Mouse (Mus musculus) gastrocnemius, postnatal 10 days (tissue): Measurements from ENCODE around the gene Ucn2. TPM values are rescaled to one million over a fixed set of nuclear protein-coding genes. Genes with fewer than 3 reads are reported as not detected.

Experiments
- DNase-seq: peaks from one replicate; pipeline ENCODE4 v3.0.0; 2021; ENCODE audit warnings: mixed read lengths
- long read RNA-seq, 2 experiments: library from polyadenylated mRNA; stranded (forward); transcript quantifications; one replicate each; pipeline ENCODE4 v2.0.0; 2021
- total RNA-seq, 2 experiments: library from RNA; stranded (reverse); gene quantifications; 2 replicates each; pipeline ENCODE4 v1.2.3; 2021

Gene Ucn2
- total RNA-seq, result 1 to 10 TPM in 1 of 2 experiments, under 1 TPM in 1; 0.82 to 1.2 TPM
- long read RNA-seq, experiment 1, result 0 reads
- long read RNA-seq, experiment 2, result 0 reads

DNA sequence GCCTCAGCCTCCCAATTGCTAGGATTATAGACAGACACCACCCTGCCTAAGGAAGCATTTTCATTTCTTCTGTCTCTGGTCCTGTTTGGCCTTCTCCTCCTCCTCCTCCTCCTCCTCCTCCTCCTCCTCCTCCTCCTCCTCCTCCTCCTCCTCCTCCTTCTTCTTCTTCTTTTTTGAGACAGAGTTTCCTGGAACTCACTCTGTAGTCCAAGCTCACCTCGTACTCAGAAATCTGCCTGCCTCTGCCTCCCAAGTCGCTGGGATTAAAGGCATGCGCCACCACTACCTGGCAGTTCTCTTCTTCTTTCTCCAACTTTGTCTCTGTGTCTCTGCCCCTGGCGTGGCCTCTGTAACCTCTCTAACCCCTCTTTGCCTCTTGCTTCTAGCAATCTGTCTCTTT is at the start of gene Ucn2:
Gene Ucn2 (plus strand): TSS at position 301 of the 400 bp plus-strand sequence.
- no peak for DNase-seq

DNA sequence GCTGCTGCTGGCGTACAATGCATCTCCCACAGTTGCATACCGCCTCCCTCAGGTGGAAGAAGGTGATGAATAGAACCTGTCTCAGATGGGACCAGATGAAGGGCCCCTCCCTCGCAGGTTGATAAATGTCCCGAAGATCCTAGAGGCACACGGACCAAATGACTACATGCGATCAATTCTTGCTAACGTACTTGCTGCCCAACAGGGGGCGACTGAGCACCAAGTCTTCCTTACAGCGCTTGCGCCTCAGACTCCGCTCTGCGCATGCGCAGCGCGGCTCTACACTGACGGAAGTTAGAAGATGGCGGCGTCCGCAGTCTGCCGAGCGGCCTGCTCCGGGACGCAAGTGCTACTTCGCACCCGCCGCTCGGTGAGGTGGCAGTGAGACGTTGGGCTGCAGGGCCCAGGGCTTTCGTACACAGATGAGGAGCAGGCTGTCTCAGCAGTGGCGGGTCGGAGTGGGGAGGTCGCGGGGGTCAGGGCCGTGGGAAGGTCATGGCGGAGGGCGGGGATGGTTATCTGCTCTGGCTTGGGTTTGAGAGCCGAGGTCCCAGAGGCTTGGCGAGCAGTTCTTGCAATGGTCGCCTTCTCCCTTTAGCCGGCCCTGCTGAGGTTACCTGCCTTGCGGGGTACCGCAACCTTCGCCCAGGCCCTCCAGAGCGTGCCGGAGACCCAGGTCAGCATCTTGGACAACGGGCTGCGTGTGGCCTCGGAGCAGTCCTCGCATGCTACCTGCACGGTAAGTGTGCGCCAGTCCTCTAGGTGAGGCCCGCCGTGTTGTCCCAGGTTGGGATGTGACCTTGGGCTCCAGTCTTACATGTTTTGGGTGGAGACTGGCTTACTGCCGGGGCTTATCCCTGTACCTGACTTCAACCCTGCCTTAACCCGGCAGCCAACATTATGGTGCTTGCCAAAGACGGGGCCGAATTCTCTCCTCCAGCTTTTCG is 49.1 kb upstream of the Ucn2 start, which contains the start of gene Uqcrc1:
Gene Uqcrc1 (plus strand): TSS at position 216 of the 947 bp plus-strand sequence.
- peak; percentile 97 for DNase-seq

DNA sequence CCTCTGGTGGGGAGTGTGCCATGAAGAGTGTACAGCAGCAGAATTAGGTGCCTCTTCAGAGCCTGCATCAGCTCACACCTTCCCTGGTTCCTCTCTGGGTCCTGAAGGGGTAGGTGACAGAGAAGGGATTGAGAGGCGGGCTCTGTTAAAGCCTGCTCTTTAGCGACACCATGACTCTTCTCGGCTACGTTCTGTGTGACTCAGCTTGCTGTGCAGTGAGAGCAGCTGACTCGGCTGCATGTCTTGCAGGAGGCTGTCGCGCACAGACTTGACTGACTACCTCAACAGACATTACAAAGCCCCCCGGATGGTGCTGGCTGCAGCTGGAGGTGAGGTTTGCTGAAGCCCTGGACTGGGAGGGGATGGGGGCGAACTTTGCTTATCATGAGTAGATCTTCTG is 40.7 kb upstream of the Ucn2 start:
- DNase-seq, result no peak

DNA sequence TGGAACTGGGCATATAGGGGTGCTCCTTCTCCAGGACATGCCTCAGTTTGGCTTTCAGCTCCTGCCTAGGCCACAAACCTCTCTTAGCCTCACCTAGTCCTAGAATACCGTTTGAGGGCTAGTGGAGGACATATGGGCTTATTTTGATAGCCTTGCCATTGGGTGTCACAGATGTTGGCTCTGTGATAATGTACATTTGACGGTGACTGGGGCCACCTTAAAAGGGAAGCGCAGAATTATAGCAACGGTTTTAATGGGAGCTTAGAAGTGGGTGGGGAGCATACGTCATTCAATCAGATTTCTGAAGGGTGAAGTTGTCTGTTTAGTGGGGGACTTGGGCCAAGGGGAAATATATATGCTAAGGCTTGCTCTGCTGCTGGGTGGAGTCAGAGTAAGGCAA is 40.2 kb upstream of the Ucn2 start:
- DNase-seq, result no peak

DNA sequence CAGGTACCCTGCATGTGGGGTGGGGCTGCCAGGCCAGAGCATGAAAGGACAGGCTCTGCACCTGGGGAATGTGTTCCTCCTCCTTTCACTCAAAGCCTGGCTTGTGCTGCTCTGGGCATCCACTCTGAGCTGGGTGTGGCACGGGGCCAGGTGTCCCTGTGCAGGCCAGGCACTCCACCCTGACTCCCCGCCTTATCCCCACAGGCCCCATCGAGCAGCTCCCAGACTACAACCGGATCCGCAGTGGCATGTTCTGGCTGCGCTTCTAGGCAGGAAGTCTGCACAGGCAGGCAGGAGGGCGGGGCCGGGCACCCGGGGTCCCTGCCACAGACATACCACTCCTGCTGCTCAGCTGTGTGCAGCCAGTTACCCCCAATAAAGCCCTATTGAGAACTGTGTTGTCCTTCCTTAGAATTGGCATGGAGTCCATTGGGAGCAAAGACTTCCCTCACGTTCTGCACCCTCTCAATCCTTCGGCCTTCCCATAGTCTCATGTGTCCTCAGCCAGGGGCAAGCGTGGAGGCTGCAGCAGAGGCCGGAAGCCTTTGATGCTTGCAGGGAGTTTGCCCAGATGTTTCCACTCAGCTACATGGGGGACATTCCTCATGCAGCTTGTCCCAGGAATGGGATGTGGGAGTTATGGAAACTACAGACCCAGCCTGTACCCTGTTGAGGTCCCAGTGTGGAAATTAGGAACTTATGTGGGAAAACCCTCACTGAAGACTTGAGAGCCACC is 36.4 kb upstream of the Ucn2 start:
- peak; percentile 64 for DNase-seq

DNA sequence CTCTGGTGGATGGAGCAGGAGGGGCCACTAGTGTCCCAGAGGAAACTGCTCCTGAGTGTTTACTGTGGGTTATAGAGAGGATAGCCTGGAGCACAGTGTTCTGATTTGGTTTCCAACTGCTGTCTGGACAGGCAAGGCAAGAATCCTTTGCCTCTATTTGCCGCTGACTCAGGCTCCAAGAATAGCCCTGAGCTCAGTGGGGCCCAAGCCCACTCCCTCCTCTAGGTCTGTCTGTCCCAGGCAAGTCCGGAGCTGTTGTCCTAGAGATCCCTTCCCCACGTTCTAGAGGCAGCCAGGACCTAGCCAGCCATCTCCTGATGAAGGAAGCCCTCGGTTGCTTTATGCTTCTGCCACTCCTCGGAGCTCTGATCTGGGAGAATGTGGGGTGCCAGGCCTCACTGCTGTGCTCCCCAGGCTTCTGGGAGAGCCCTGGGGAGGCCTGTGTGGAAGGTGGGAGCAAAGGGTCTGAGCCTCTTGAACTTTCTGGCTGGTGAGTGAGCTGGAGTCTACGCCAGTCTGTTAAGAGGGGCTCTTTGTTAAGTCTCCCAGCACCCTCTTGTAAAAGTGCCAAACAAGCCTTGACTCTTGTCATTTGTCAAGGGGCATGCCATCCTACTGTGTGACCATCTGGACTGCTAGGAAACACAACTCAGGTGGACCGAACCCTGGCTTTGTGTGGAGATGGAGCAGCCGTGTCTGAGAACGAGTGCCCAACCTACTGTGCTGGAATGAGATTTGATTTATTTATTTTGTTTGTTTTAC is 35.7 kb upstream of the Ucn2 start:
- peak; percentile 9 for DNase-seq

DNA sequence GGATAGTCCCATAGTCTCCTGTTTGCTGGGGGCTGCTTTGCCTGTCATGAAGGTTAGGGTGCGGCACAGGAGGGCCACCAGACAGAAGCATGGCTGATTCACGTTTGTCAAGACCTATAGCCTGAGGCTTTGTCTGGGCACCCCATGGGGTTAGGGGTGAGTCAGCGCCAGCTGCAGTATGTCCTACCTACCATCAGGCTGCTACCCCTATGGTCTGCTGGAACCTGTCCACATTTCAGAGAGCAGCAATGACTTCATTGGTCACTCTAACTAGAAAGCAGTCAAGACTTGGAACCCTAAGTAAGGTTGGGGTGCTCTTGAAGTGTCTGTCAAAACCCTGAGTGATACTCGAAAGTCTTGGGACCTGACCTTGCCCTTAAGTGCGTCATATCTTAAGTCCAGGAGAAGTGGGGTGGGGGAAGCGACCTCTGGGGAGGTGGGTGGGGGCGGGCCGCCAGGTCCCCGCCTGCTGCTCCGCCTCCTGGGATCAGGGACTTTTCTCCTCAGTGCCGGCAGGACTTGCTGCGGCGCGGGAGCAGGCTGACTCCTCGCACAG is 32.7 kb upstream of the Ucn2 start, which contains the start of gene Col7a1:
Gene Col7a1 (plus strand): TSS at position 506 of the 556 bp plus-strand sequence.
- DNase-seq, result no peak

DNA sequence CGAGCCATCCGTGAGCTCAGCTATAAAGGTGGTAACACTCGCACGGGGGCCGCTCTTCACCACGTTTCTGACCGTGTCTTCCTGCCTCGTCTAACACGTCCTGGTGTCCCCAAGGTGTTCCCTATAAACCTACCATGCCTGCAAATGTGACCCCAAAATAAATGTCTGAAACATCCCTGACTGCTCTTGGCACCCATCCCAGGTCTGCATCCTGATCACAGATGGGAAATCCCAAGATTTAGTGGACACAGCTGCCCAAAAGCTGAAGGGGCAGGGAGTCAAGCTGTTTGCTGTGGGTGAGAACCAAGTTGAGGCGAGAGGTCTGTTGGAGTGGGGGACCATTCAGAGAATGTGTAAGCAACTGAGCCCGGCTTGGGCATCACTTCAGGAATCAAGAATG is 30.6 kb upstream of the Ucn2 start:
- no peak for DNase-seq

DNA sequence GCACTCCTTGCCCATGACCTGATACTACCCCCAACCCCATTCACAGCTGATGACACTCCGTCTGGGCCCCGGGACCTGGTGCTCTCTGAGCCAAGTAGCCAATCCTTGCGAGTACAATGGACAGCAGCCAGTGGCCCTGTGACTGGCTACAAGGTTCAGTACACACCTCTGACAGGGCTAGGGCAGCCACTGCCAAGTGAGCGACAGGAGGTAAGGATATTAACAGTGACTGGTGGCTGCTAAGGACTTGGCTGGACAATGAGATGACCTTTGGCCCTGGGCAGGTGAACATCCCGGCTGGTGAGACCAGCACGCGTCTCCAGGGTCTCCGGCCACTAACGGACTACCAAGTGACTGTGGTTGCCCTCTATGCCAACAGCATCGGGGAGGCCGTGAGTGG is 30.0 kb upstream of the Ucn2 start:
- no peak for DNase-seq

DNA sequence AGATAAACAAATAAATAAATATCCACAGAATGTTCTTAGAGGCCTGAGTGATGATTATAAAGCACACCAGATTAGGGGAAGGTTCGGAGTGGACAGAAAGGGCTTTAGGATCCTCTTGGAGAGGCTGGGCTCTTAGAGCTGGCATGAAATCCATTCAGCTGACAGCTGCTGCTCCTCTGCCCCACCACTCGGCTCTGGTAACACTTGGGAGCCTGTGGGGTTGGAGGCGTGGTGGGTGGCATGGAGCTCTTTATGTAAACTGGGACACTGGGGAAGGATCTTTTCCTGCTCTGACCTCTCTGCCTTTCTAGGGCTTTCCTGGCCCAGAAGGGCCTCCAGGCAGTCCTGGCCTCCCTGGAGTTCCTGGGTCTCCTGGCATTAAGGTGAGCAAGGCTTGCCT is 22.2 kb upstream of the Ucn2 start:
- no peak for DNase-seq

DNA sequence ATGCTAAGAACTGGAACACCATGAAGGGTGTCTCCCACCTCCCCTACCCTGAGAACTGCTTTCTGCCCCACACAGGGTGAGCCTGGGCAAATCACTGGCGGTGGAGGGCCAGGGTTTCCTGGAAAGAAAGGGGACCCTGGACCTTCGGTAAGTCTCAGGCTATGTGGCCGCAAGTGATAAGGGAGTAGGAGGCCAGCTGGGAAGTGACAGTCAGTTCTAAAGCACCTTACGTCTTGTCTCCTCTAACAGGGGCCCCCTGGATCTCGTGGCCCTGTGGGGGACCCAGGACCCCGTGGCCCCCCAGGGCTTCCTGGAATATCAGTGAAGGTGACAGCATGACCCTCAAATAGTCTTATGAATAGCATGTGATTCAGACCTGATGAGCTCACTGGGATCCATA is 21.5 kb upstream of the Ucn2 start:
- DNase-seq, result no peak

DNA sequence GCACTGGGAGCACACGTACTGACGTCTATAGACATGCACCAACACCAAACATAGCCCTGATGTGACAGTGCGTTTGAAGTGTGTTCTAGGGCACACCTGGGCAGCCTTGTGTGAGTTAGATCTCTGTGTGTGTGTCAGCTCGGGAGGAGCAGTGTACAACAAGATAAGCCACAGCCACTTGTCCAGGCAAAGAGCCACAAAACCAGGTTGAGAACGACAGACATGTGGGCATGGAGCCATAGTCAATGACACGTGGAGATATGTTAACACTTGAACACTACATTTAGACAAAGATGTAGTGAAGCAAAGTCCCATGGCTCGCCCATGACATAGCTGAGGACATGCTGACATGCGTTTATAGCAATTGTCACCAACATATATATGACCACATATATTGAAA is 15.2 kb upstream of the Ucn2 start:
- DNase-seq, result no peak

DNA sequence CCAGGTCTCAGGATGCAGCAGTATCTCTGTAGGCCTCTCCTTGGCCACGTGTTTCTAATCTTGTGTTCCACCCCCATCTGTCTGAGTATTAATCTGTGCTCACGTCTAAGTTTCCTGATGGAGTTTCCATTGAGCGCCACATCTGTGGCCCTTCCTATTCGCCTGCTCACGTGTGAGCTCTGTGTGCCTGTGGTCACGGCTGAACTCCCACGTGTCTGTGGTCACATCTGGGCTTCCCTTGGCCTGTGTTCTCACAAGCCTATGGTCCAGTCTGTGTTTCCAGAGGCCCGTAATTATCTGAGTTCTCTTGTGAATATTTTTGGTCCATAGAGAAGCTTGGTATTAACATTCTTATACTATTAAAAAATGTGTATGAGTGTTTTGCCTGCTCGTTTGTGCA is 9.3 kb upstream of the Ucn2 start:
- DNase-seq, result no peak

DNA sequence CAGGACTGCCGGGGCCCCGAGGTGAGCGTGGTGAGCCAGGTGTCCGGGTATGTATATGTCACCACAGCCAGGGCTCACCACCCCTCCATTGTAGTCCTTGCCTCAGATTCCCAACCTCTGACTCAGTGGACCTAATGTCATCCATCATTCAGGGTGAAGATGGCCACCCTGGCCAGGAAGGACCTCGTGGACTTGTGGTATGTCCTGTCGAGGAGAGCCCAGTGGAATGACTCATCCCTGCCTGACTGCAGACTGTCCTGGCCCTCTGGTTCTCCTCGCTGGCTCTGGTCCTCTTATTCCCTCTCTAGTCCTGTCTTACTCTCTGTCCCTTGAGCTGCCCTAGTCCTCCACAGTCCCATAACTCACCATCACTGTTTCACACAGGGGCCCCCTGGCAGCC is 7.8 kb upstream of the Ucn2 start:
- no peak for DNase-seq

DNA sequence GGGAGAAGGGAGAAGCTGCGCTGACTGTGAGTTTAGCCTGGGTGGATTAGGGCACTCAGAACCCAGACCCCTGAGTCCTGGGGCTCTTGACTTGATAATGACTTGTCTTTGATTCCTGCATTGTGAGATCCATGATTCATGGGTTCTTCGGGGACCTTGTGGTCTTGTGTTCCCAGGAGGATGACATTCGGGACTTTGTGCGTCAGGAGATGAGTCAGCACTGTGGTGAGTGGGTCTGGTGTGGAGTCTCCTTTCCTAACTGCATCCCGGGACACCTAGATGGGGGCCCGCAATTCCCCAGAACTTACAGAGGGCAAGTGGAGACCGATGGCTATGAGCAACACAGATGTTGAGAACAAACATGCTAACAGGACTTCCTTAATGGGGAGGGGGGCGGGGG is 3.3 kb upstream of the Ucn2 start:
- no peak for DNase-seq

DNA sequence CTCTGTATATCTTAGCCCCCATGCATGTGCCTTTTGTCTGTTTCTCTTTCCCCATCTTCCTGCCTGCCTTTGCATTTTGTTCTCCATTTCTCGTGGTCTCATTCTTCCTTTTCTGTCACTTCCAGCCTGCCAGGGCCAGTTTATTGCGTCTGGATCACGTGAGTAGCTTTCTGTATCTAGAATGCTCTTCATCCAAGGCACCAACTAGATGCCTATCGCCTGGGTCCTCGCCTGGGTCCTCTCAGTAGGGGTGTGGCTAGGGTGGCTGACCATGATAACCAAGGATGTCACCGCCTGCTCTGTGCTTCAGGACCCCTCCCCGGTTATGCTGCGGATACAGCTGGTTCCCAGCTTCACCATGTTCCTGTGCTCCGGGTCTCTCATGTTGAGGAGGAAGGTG is 2.6 kb upstream of the Ucn2 start:
- no peak for DNase-seq

DNA sequence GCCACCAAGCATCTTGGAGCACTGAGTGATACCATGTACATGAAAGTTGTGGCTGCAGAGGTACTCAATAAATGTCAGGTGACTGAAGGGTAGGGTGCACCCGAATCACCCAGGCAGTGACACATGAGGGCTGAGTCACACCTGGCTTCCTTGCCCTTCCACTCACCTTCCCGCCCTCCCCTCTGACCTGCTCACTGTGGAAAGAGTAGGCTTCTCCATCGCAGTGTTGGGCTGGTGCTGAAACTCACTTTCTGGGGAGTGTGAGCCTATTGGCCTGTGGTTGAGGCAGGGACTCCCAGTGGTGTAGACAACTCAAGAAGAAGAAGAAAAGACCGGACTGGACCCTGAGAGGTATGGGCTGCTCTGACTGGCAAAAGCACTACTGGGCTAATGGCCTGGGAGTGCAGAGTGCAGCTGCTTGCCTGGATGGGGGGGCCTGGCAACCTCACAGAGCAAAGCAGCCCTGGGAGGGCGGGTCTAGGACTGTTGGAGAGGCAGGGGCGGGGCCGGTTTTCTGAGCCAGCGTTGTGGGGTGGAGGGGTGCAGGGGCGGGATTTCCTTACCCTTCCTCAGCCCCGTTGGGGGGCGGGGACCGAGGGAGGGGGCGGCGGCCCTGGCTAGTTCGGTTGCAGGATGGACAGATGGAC is 2.0 kb downstream of the Ucn2 start:
- peak; percentile 76 for DNase-seq

DNA sequence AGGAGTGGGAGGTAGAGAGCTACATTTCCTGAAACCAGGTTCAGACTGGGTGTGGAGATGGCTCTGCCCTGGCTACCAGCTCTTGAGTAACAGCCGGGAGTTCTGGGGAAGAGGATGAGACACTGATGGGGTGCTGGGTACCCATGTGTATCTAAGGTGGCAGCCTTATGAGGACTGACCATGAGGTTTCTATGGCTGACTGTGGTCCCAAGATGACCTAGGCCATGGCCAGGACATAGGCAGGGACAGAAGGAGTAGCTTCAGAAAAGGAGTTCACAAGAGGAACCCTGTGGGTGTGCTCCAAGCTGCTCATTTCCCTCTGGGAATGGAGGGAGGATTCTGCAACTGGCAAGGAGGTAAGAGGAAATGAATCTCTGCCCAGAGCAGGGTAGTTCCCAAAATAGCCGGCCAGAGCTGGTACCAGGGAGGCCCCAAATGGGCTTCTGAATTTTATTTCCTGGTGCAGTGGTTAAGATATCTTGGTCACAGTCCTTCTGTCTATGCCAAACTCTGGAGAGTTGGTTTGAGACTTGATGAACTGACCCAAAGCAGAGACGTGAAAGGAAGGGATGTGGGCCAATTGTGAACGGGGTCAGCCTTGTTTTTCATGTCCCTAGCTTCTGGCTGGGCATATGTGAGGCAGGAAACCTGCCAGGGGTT is 4.1 kb downstream of the Ucn2 start:
- DNase-seq, result no peak

DNA sequence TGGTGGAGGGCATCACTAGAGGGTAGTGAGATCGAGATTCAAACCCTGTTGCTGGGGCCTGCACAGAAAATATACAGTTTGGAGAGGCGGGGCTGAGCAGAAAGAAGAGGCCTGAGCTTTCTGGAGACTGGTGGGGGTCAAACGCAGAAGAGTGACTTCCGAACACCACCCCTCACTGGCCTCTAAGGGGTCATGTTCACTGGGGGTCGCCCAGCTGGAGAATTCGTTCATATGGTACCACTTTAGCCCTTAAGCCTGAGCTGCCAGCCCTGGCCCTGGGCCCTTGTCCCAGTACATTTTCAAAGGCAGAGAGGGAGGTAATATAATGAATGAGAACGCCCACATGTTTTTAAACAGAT is 4.6 kb downstream of the Ucn2 start:
- no peak for DNase-seq

DNA sequence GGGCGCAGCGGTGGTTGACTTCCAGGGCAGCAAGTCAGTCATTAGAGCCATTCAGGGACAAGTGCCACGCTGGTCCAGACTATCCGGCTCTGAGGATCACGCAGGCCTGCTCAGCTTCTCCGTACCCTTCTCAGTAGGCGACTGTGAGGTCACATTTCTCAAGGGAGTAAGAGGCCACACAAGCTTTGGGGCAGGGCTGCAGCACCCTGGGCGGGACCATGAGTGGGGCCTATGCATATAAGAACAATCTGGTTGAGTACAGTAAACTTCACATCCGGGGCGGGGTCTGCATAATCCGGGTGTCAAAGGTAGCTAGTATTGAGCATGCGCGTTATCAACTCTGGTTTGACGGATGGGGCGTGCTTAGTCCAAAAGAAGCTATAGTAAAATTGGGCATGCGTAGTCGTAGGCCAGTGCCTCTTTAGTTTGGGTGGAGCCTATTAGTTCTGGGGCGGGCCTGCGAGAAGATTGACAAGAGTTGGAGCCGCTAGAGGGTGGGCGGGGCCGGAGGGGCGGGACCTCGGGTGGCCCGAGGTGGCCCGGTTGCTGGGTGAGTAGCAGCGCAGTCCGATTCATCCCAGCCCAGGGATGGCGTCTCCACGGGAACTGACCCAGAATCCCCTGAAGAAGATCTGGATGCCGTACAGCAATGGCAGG is 5.7 kb downstream of the Ucn2 start, which contains the start of gene Pfkfb4:
Gene Pfkfb4 (plus strand): TSS at position 351 of the 657 bp plus-strand sequence.
- peak; percentile 82 for DNase-seq
